Mouse (Mus musculus) liver, adult 2 months (tissue): Measurements from ENCODE around the gene Polr2l.

Source experiments
- CTCF ChIP-seq: fragments of 200-500 bp; IDR thresholded peaks from 2 replicates; pipeline ENCODE4 v1.5.1; 2011; ENCODE audit warnings: low read depth, low read length, control low read depth
- POLR2A ChIP-seq: fragments of 200-500 bp; IDR thresholded peaks from 2 replicates; pipeline ENCODE4 v1.6.1; 2011; ENCODE audit warnings: low read length, control low read depth; ENCODE audit not compliant: insufficient read depth; ENCODE audit errors: extremely low read depth

DNA sequence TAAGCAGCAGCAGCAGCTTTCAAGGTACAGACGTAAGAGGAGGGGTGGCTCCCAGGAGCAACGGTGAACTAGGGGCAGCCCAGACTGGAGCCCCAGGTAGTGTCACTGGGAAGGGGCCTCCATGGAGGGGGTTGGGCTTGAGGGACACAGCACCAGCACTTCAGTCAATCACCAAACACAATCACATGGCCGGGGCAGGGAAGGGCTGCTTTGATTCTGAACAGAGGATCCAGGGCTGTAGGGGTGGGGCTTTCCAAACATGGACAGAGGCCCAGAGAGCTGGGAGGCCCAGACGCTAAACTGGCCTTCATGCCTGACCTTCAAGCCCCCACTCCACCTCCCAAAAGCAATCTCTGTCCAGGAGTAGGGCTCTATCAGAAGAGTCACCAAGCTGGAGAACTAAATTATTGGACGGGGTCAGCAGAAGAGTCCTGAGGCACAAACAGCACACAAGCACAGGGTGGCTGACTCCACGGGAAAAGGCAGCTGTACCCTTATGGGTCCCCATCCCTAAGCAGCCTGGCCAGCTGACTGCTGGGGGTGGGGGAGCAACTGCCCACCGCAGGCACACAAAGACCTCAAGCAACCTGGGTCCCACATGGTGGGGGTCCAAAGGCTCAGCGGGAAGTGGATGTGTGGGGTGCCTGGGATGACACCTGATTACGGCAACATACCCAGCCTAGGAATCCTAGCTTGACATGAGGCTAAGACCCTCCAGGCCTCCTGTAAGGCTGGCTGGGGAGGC lies 44.9 kb downstream of the Polr2l start:
- TF ChIP-seq CTCF, result no peak
- 0 out of 2 replicates have a peak, but pooled peaks have one; percentile 10 for TF ChIP-seq POLR2A
